In the genomic region with DNA sequence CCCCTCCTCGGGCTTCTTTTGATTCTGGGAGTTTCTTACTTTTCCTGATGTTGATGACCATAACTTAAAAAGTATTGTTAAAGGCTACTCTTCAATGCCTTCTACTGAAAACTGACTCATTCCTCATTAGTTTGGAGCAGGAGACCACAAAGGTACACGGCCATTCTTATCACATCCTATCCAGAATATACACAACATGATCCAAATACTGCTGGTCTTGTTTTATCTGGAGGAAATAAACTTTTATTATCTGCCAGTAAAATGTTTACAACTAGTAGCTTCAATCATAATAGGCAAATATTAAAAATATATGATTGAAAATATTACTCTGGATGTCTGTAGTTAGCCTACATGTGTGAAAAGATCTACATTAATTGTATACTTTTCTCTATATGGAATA, we compare ENCODE assay signal across 31 mouse cellular contexts. TPM values are rescaled to one million over a fixed set of nuclear protein-coding genes. Genes with fewer than 3 reads are reported as not detected.
"Had no signal": no experiment of that assay in that cellular context is flagged by ENCODE, and none has a peak within 500 bp of the region (broad histone marks: within the 10 kb centered on the region; RNA-seq: fewer than 3 reads in every experiment).

No protein-coding gene starts in this region.

- H3K4me3 ChIP-seq: heart, embryonic 10.5 days; heart, embryonic 12.5 days; heart, embryonic 13.5 days; heart, embryonic 15.5 days; hindbrain, embryonic 10.5 days; hindbrain, embryonic 12.5 days; hindbrain, embryonic 13.5 days; hindbrain, embryonic 15.5 days; intestine, embryonic 15.5 days; kidney, embryonic 15.5 days; layer of hippocampus, adult 2 months; left cerebral cortex, adult 2 months had no signal

- H3K9me3 ChIP-seq: heart, embryonic 10.5 days; heart, embryonic 12.5 days; heart, embryonic 13.5 days; heart, embryonic 15.5 days; hindbrain, embryonic 10.5 days; hindbrain, embryonic 12.5 days; hindbrain, embryonic 13.5 days; hindbrain, embryonic 15.5 days; intestine, embryonic 15.5 days; kidney, embryonic 15.5 days had no signal

- H3K4me1 ChIP-seq: hindbrain, embryonic 10.5 days; hindbrain, embryonic 12.5 days; intestine, embryonic 15.5 days; kidney, embryonic 15.5 days had no signal

- DNase-seq: heart, postnatal 10 days; heart, postnatal 14 days; heart, postnatal 36 days; heart, postnatal 4 days; kidney, adult 18-20 months; kidney, adult 2 months; kidney, adult 8-10 months; kidney, adult 9 months; kidney, postnatal 10 days; kidney, postnatal 14 days; kidney, postnatal 25 days; kidney, postnatal 36 days; kidney, postnatal 4 days; layer of hippocampus, adult 9-11 months; layer of hippocampus, postnatal 36 days had no signal

- H3K27me3 ChIP-seq: heart, embryonic 12.5 days; heart, embryonic 13.5 days; heart, embryonic 15.5 days; hindbrain, embryonic 12.5 days; hindbrain, embryonic 13.5 days; hindbrain, embryonic 15.5 days; intestine, embryonic 15.5 days; kidney, embryonic 15.5 days had no signal

- H3K27ac ChIP-seq: heart, embryonic 10.5 days; heart, embryonic 13.5 days; heart, embryonic 15.5 days; hindbrain, embryonic 10.5 days; hindbrain, embryonic 12.5 days; hindbrain, embryonic 13.5 days; hindbrain, embryonic 14.5 days; hindbrain, embryonic 15.5 days; hindbrain, postnatal 0 days; intestine, embryonic 15.5 days; kidney, embryonic 15.5 days; kidney, postnatal 0 days; layer of hippocampus, adult 2 months; left cerebral cortex, adult 2 months had no signal

- H3K9ac ChIP-seq: heart, embryonic 12.5 days; heart, embryonic 13.5 days; heart, embryonic 15.5 days; hindbrain, embryonic 12.5 days; hindbrain, embryonic 13.5 days; hindbrain, embryonic 14.5 days; hindbrain, embryonic 15.5 days; intestine, embryonic 15.5 days; kidney, embryonic 15.5 days had no signal

- H3K36me3 ChIP-seq: heart, embryonic 10.5 days; heart, embryonic 12.5 days; heart, embryonic 13.5 days; heart, embryonic 15.5 days; hindbrain, embryonic 10.5 days; hindbrain, embryonic 12.5 days; hindbrain, embryonic 13.5 days; hindbrain, embryonic 15.5 days; intestine, embryonic 15.5 days; kidney, embryonic 15.5 days had no signal

RNA-seq across cellular contexts. Expression of a gene that starts 46.8 kb away (rescaled TPM):
- polyA plus RNA-seq: inflammation-experienced regulatory T-cells, adult 6 months had no signal
